28 mouse cellular contexts compared by ENCODE assay signal in the genomic region with DNA sequence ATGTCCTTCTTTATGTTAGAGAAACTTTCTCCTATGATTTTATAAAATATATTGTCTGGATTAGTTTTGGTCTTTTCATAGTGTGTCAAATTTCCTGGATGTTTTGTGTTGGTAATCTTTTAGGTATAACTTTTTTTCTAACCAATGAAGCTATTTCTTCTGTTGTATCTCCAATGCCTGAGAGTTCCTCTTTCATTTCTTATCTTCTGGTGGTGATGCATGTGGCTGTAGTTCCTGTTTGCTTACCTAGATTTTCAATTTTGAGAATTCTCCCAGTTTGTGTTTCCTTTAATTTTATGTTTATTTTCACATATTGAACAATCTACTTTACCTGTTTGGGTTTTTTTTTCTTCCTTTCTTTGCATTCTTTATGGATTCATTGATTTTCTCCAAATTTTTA.
"Had no signal": no experiment of that assay in that cellular context is flagged by ENCODE, and none has a peak within 500 bp of the region (broad histone marks: within the 10 kb centered on the region; RNA-seq: fewer than 3 reads in every experiment).

No protein-coding gene starts in this region.

- H3K36me3 ChIP-seq: limb, embryonic 10.5 days; limb, embryonic 12.5 days; limb, embryonic 13.5 days; limb, embryonic 15.5 days; liver, embryonic 12.5 days; liver, embryonic 13.5 days; liver, embryonic 15.5 days; lung, embryonic 15.5 days; midbrain, embryonic 10.5 days; midbrain, embryonic 12.5 days; midbrain, embryonic 13.5 days; midbrain, embryonic 15.5 days; neural tube, embryonic 12.5 days had no signal

- H3K4me3 ChIP-seq: limb, embryonic 10.5 days; limb, embryonic 12.5 days; limb, embryonic 13.5 days; limb, embryonic 15.5 days; liver, embryonic 12.5 days; liver, embryonic 13.5 days; liver, embryonic 15.5 days; lung, embryonic 15.5 days; midbrain, embryonic 10.5 days; midbrain, embryonic 12.5 days; midbrain, embryonic 13.5 days; midbrain, embryonic 15.5 days; myocyte; neural tube, embryonic 12.5 days had no signal

- H3K9ac ChIP-seq: limb, embryonic 12.5 days; limb, embryonic 13.5 days; limb, embryonic 15.5 days; liver, embryonic 12.5 days; liver, embryonic 13.5 days; liver, embryonic 14.5 days; liver, embryonic 15.5 days; liver, postnatal 0 days; lung, embryonic 14.5 days; lung, embryonic 15.5 days; midbrain, embryonic 12.5 days; midbrain, embryonic 13.5 days; midbrain, embryonic 15.5 days; neural tube, embryonic 12.5 days had no signal

- H3K27ac ChIP-seq: limb, embryonic 10.5 days; limb, embryonic 12.5 days; limb, embryonic 13.5 days; limb, embryonic 15.5 days; liver, embryonic 12.5 days; liver, embryonic 13.5 days; liver, embryonic 14.5 days; liver, embryonic 15.5 days; lung, embryonic 15.5 days; macrophage; midbrain, embryonic 10.5 days; midbrain, embryonic 12.5 days; midbrain, embryonic 13.5 days; midbrain, embryonic 15.5 days; neural tube, embryonic 12.5 days had no signal

- H3K4me1 ChIP-seq: limb, embryonic 10.5 days; limb, embryonic 12.5 days; limb, embryonic 13.5 days; limb, embryonic 15.5 days; liver, embryonic 12.5 days; liver, embryonic 13.5 days; liver, embryonic 15.5 days; lung, embryonic 15.5 days; megakaryocyte, embryonic 14.5 days; midbrain, embryonic 10.5 days; midbrain, embryonic 12.5 days; midbrain, embryonic 13.5 days; midbrain, embryonic 15.5 days; neural tube, embryonic 12.5 days had no signal

- DNase-seq: left cerebral cortex, postnatal 4 days; liver; liver, embryonic 13.5 days; liver, postnatal 0 days; lung, adult 18-20 months; lung, adult 2 months; lung, embryonic 14.5 days; lung, postnatal 10 days; lung, postnatal 14 days; lung, postnatal 36 days; lung, postnatal 4 days; midbrain, embryonic 14.5 days had no signal

- H3K9me3 ChIP-seq: limb, embryonic 10.5 days; limb, embryonic 13.5 days; limb, embryonic 15.5 days; liver, embryonic 12.5 days; liver, embryonic 13.5 days; liver, embryonic 15.5 days; lung, embryonic 15.5 days; midbrain, embryonic 10.5 days; midbrain, embryonic 12.5 days; midbrain, embryonic 15.5 days; neural tube, embryonic 12.5 days had no signal

- H3K27me3 ChIP-seq: limb, embryonic 12.5 days; limb, embryonic 13.5 days; limb, embryonic 15.5 days; liver, embryonic 12.5 days; liver, embryonic 13.5 days; liver, embryonic 15.5 days; lung, embryonic 15.5 days; megakaryocyte, embryonic 14.5 days; midbrain, embryonic 12.5 days; midbrain, embryonic 13.5 days; midbrain, embryonic 15.5 days; neural tube, embryonic 12.5 days had no signal
